Mouse (Mus musculus): ENCODE measurements at regions not wholly inside any gene's neighbourhood (a gene's known extent, or its start where the extent isn't known, plus 50 kb on each side); places are given as distances from the start of the nearest gene placed in this dataset.

GRCm38 (mm10) chr9:69656053-69656452 lies 104.7 kb downstream of the Foxb1 start:
- no peaks in the 10 kb centered on the region for H3K36me3 ChIP-seq (replicated peaks)
- WGBS (ENCODE audit: insufficient replicate concordance) = 36% methylated on average over 6 of the region's 6 CpGs
- no peak overlapping the region for H3K27ac ChIP-seq (replicated peaks)
- H3K27me3 ChIP-seq = 0 out of 2 replicates have a peak, but pooled peaks cover 4% of the 10 kb centered on the region
- no peak overlapping the region for H3K4me3 ChIP-seq (replicated peaks)
- no peak for ATAC-seq (ENCODE audit: insufficient read depth)
- H3K4me1 ChIP-seq (replicated peaks) = no peaks in the 10 kb centered on the region
- H3K9me3 ChIP-seq (replicated peaks) = no peaks in the 10 kb centered on the region
- H3K4me2 ChIP-seq = no peak overlapping the region
- no peak overlapping the region for H3K9ac ChIP-seq

GRCm38 (mm10) chr9:69652106-69652505 lies 108.6 kb downstream of the Foxb1 start:
- H3K4me1 ChIP-seq (replicated peaks) = no peaks in the 10 kb centered on the region
- no peak for ATAC-seq (ENCODE audit: insufficient read depth)
- no peak overlapping the region for H3K4me3 ChIP-seq (replicated peaks)
- WGBS (ENCODE audit: insufficient replicate concordance) = 48% methylated on average over 4 of the region's 4 CpGs
- no peaks in the 10 kb centered on the region for H3K9me3 ChIP-seq (replicated peaks)
- H3K27ac ChIP-seq (replicated peaks) = no peak overlapping the region
- H3K9ac ChIP-seq = no peak overlapping the region
- no peak overlapping the region for H3K4me2 ChIP-seq
- no peaks in the 10 kb centered on the region for H3K36me3 ChIP-seq (replicated peaks)
- H3K27me3 ChIP-seq = no peaks in the 10 kb centered on the region

- no peaks in the 10 kb centered on the region for H3K36me3 ChIP-seq (replicated peaks)
- no peak overlapping the region for H3K9ac ChIP-seq
- no peaks in the 10 kb centered on the region for H3K27me3 ChIP-seq
- ATAC-seq (ENCODE audit: insufficient read depth) = no peak
- H3K4me1 ChIP-seq (replicated peaks) = no peaks in the 10 kb centered on the region
- no peak overlapping the region for H3K4me2 ChIP-seq
- no peak overlapping the region for H3K27ac ChIP-seq (replicated peaks)
- no peak overlapping the region for H3K4me3 ChIP-seq (replicated peaks)
- no peaks in the 10 kb centered on the region for H3K9me3 ChIP-seq (replicated peaks)
- WGBS (ENCODE audit: insufficient replicate concordance) = 58% methylated on average over 8 of the region's 8 CpGs
Observed at GRCm38 (mm10) chr9:69651608-69652007, 109.1 kb downstream of the Foxb1 start.

- ATAC-seq (ENCODE audit: insufficient read depth) = no peak
- Histone ChIP-seq H3K4me2 (no peak overlapping the region), H3K36me3 (replicated peaks) (no peaks in the 10 kb centered on the region), H3K4me1 (replicated peaks) (no peaks in the 10 kb centered on the region), H3K9me3 (replicated peaks) (no peaks in the 10 kb centered on the region), H3K9ac (no peak overlapping the region), H3K4me3 (replicated peaks) (no peak overlapping the region), H3K27me3 (no peaks in the 10 kb centered on the region), H3K27ac (replicated peaks) (no peak overlapping the region)
- 43% methylated on average over 5 of the region's 5 CpGs for WGBS (ENCODE audit: insufficient replicate concordance)
Observed at GRCm38 (mm10) chr9:69642591-69642990, 118.1 kb downstream of the Foxb1 start.

- no peak overlapping the region for H3K4me2 ChIP-seq
- WGBS (ENCODE audit: insufficient replicate concordance) = 16% methylated on average over 7 of the region's 7 CpGs
- no peaks in the 10 kb centered on the region for H3K4me1 ChIP-seq (replicated peaks)
- no peak overlapping the region for H3K4me3 ChIP-seq (replicated peaks)
- no peaks in the 10 kb centered on the region for H3K36me3 ChIP-seq (replicated peaks)
- no peaks in the 10 kb centered on the region for H3K27me3 ChIP-seq
- H3K9ac ChIP-seq = no peak overlapping the region
- no peak for ATAC-seq (ENCODE audit: insufficient read depth)
- no peak overlapping the region for H3K27ac ChIP-seq (replicated peaks)
- no peaks in the 10 kb centered on the region for H3K9me3 ChIP-seq (replicated peaks)
Observed at GRCm38 (mm10) chr9:69623312-69623711, 137.4 kb downstream of the Foxb1 start.

GRCm38 (mm10) chr9:69621006-69621405 lies 139.7 kb downstream of the Foxb1 start:
- H3K9ac ChIP-seq = no peak overlapping the region
- H3K4me2 ChIP-seq = no peak overlapping the region
- no peaks in the 10 kb centered on the region for H3K36me3 ChIP-seq (replicated peaks)
- no peaks in the 10 kb centered on the region for H3K9me3 ChIP-seq (replicated peaks)
- WGBS (ENCODE audit: insufficient replicate concordance) = 71% methylated on average over 3 of the region's 3 CpGs
- H3K27ac ChIP-seq (replicated peaks) = no peak overlapping the region
- no peak overlapping the region for H3K4me3 ChIP-seq (replicated peaks)
- ATAC-seq (ENCODE audit: insufficient read depth) = no peak
- H3K4me1 ChIP-seq (replicated peaks) = no peaks in the 10 kb centered on the region
- no peaks in the 10 kb centered on the region for H3K27me3 ChIP-seq

- H3K27ac ChIP-seq (replicated peaks) = no peak overlapping the region
- H3K4me3 ChIP-seq (replicated peaks) = no peak overlapping the region
- no peaks in the 10 kb centered on the region for H3K27me3 ChIP-seq
- no peak overlapping the region for H3K9ac ChIP-seq
- 56% methylated on average over 2 of the region's 2 CpGs for WGBS (ENCODE audit: insufficient replicate concordance)
- H3K9me3 ChIP-seq (replicated peaks) = no peaks in the 10 kb centered on the region
- no peak for ATAC-seq (ENCODE audit: insufficient read depth)
- H3K4me1 ChIP-seq (replicated peaks) = no peaks in the 10 kb centered on the region
- H3K36me3 ChIP-seq (replicated peaks) = no peaks in the 10 kb centered on the region
- no peak overlapping the region for H3K4me2 ChIP-seq
Observed at GRCm38 (mm10) chr9:69617328-69617727, 143.4 kb downstream of the Foxb1 start.

GRCm38 (mm10) chr9:69597472-69597871 lies 144.1 kb downstream of the Anxa2 start:
- Histone ChIP-seq H3K9me3 (replicated peaks) (no peaks in the 10 kb centered on the region), H3K27me3 (no peaks in the 10 kb centered on the region), H3K4me1 (replicated peaks) (no peaks in the 10 kb centered on the region), H3K4me2 (no peak overlapping the region), H3K4me3 (replicated peaks) (no peak overlapping the region), H3K27ac (replicated peaks) (no peak overlapping the region), H3K9ac (no peak overlapping the region), H3K36me3 (replicated peaks) (no peaks in the 10 kb centered on the region)
- WGBS (ENCODE audit: insufficient replicate concordance) = 58% methylated on average over 8 of the region's 8 CpGs
- no peak for ATAC-seq (ENCODE audit: insufficient read depth)

- ATAC-seq (ENCODE audit: insufficient read depth) = no peak
- H3K27ac ChIP-seq (replicated peaks) = no peak overlapping the region
- H3K9ac ChIP-seq = no peak overlapping the region
- H3K27me3 ChIP-seq = no peaks in the 10 kb centered on the region
- WGBS (ENCODE audit: insufficient replicate concordance) = 63% methylated on average over 15 of the region's 15 CpGs
- H3K36me3 ChIP-seq (replicated peaks) = no peaks in the 10 kb centered on the region
- H3K9me3 ChIP-seq (replicated peaks) = no peaks in the 10 kb centered on the region
- H3K4me2 ChIP-seq = no peak overlapping the region
- H3K4me1 ChIP-seq (replicated peaks) = no peaks in the 10 kb centered on the region
- H3K4me3 ChIP-seq (replicated peaks) = no peak overlapping the region
Observed at GRCm38 (mm10) chr9:69592329-69593062, 139.1 kb downstream of the Anxa2 start.

- H3K4me2 ChIP-seq = no peak overlapping the region
- H3K27ac ChIP-seq (replicated peaks) = no peak overlapping the region
- ATAC-seq (ENCODE audit: insufficient read depth) = no peak
- no peaks in the 10 kb centered on the region for H3K9me3 ChIP-seq (replicated peaks)
- no peak overlapping the region for H3K4me3 ChIP-seq (replicated peaks)
- WGBS (ENCODE audit: insufficient replicate concordance) = 51% methylated on average over 4 of the region's 4 CpGs
- H3K36me3 ChIP-seq (replicated peaks) = no peaks in the 10 kb centered on the region
- no peaks in the 10 kb centered on the region for H3K4me1 ChIP-seq (replicated peaks)
- H3K9ac ChIP-seq = no peak overlapping the region
- H3K27me3 ChIP-seq = no peaks in the 10 kb centered on the region
Observed at GRCm38 (mm10) chr9:69588846-69589245, 135.4 kb downstream of the Anxa2 start.

GRCm38 (mm10) chr9:69587096-69587495 lies 133.7 kb downstream of the Anxa2 start:
- no peak overlapping the region for H3K27ac ChIP-seq (replicated peaks)
- WGBS (ENCODE audit: insufficient replicate concordance) = 51% methylated on average over 3 of the region's 3 CpGs
- ATAC-seq (ENCODE audit: insufficient read depth) = no peak
- no peaks in the 10 kb centered on the region for H3K36me3 ChIP-seq (replicated peaks)
- no peaks in the 10 kb centered on the region for H3K27me3 ChIP-seq
- H3K9ac ChIP-seq = no peak overlapping the region
- no peak overlapping the region for H3K4me3 ChIP-seq (replicated peaks)
- no peak overlapping the region for H3K4me2 ChIP-seq
- no peaks in the 10 kb centered on the region for H3K4me1 ChIP-seq (replicated peaks)
- no peaks in the 10 kb centered on the region for H3K9me3 ChIP-seq (replicated peaks)

- H3K4me3 ChIP-seq (replicated peaks) = no peak overlapping the region
- no peaks in the 10 kb centered on the region for H3K4me1 ChIP-seq (replicated peaks)
- H3K4me2 ChIP-seq = no peak overlapping the region
- H3K27me3 ChIP-seq = no peaks in the 10 kb centered on the region
- H3K9ac ChIP-seq = no peak overlapping the region
- H3K27ac ChIP-seq (replicated peaks) = no peak overlapping the region
- no peak for ATAC-seq (ENCODE audit: insufficient read depth)
- no peaks in the 10 kb centered on the region for H3K9me3 ChIP-seq (replicated peaks)
- H3K36me3 ChIP-seq (replicated peaks) = no peaks in the 10 kb centered on the region
Observed at GRCm38 (mm10) chr9:69581236-69581635, 127.8 kb downstream of the Anxa2 start.
